Mouse (Mus musculus) MEL (cell line): ENCODE measurements around the gene Sdhaf4.

Experiments
- CHD2 ChIP-seq: IDR thresholded peaks from 2 replicates; pipeline ENCODE4 v1.6.1; 2011; ENCODE audit warnings: low read length, improper control_type of control experiment
- CTCF ChIP-seq, 3 experiments: IDR thresholded peaks in 2 of 3; conservative IDR thresholded peaks in 1 of 3; 2 replicates each; pipeline ENCODE4 v1.5.1; 2011 to 2012; ENCODE audit warnings: low read length in 3 of 3, low read depth in 2 of 3, mild to moderate bottlenecking in 2 of 3, improper control_type of control experiment in 1 of 3, inconsistent platforms in 1 of 3, mixed read lengths in 1 of 3, moderate library complexity in 1 of 3; ENCODE audit not compliant: control insufficient read depth in 1 of 3, insufficient read depth in 1 of 3, poor library complexity in 1 of 3, severe bottlenecking in 1 of 3
- EP300 ChIP-seq, 2 experiments: IDR thresholded peaks; 2 replicates each; pipeline ENCODE4 v1.6.1; 2011; ENCODE audit warnings: improper control_type of control experiment in 2 of 2, low read length in 2 of 2, low read depth in 1 of 2, mild to moderate bottlenecking in 1 of 2
- MEF2A ChIP-seq: IDR thresholded peaks from 2 replicates; pipeline ENCODE4 v1.6.1; 2014; ENCODE audit warnings: low read depth, mild to moderate bottlenecking, inconsistent platforms, low read length, improper control_type of control experiment; ENCODE audit not compliant: poor library complexity, insufficient replicate concordance, severe bottlenecking; ENCODE audit errors: extremely low read depth
- POLR2A ChIP-seq, 2 experiments: IDR thresholded peaks; 2 replicates each; pipeline ENCODE4 v1.6.1; 2011 to 2012; ENCODE audit warnings: low read length in 2 of 2, mild to moderate bottlenecking in 2 of 2, control low read depth in 1 of 2, improper control_type of control experiment in 1 of 2, low read depth in 1 of 2, moderate library complexity in 1 of 2; ENCODE audit not compliant: control insufficient read depth in 1 of 2, insufficient read depth in 1 of 2, poor library complexity in 1 of 2
- RAD21 ChIP-seq: IDR thresholded peaks from 2 replicates; pipeline ENCODE4 v1.6.1; 2011; ENCODE audit warnings: mild to moderate bottlenecking, low read depth, low read length, improper control_type of control experiment
- SMC3 ChIP-seq: IDR thresholded peaks from 2 replicates; pipeline ENCODE4 v1.6.1; 2011; ENCODE audit warnings: low read depth, low read length, improper control_type of control experiment
- USF1 ChIP-seq: IDR thresholded peaks from 2 replicates; pipeline ENCODE4 v1.6.1; 2014; ENCODE audit warnings: low read depth, mild to moderate bottlenecking, inconsistent platforms, low read length, improper control_type of control experiment, moderate library complexity
- USF2 ChIP-seq, 2 experiments: IDR thresholded peaks; 2 replicates each; pipeline ENCODE4 v1.6.1; 2011 to 2012; ENCODE audit warnings: improper control_type of control experiment in 2 of 2, low read length in 2 of 2, borderline replicate concordance in 1 of 2, inconsistent platforms in 1 of 2, low read depth in 1 of 2, mild to moderate bottlenecking in 1 of 2; ENCODE audit not compliant: insufficient read depth in 1 of 2
- ZC3H11A ChIP-seq: IDR thresholded peaks from 2 replicates; pipeline ENCODE4 v1.6.1; 2012; ENCODE audit warnings: low read depth, mild to moderate bottlenecking, inconsistent platforms, low read length, improper control_type of control experiment
- ZKSCAN1 ChIP-seq: IDR thresholded peaks from 2 replicates; pipeline ENCODE4 v1.6.1; 2012; ENCODE audit warnings: low read depth, mild to moderate bottlenecking, inconsistent platforms, low read length, improper control_type of control experiment, moderate library complexity
- ZMIZ1 ChIP-seq: IDR thresholded peaks from 2 replicates; pipeline ENCODE4 v1.6.1; 2012; ENCODE audit warnings: low read depth, mild to moderate bottlenecking, inconsistent platforms, low read length, improper control_type of control experiment, moderate library complexity

- no peak for TF ChIP-seq CTCF (IDR thresholded peaks at IDR 0.05 in 2 of 3, conservative IDR thresholded peaks at IDR 0.05 in 1 of 3; ENCODE audit: control insufficient read depth in 1 of 3, insufficient read depth in 1 of 3, low read depth in 2 of 3, low read length in 3 of 3, poor library complexity in 1 of 3, severe bottlenecking in 1 of 3)
- no peak for TF ChIP-seq RAD21
- no peak for TF ChIP-seq POLR2A (IDR thresholded peaks at IDR 0.05; ENCODE audit: control insufficient read depth in 1 of 2, insufficient read depth in 1 of 2, low read depth in 1 of 2, low read length in 2 of 2, poor library complexity in 1 of 2)
- no peak for TF ChIP-seq MEF2A
- no peak for TF ChIP-seq ZKSCAN1
- TF ChIP-seq USF2 (IDR thresholded peaks at IDR 0.05; ENCODE audit: borderline replicate concordance in 1 of 2, insufficient read depth in 1 of 2, low read depth in 1 of 2, low read length in 2 of 2): no peak
- TF ChIP-seq ZMIZ1: no peak
- TF ChIP-seq SMC3: no peak
- no peak for TF ChIP-seq USF1
- no peak for TF ChIP-seq ZC3H11A
- TF ChIP-seq CHD2: no peak
- TF ChIP-seq EP300 (IDR thresholded peaks at IDR 0.05; ENCODE audit: low read depth in 1 of 2, low read length in 2 of 2): no peak
These were observed 56.4 kb downstream of the Sdhaf4 start for GRCm38 (mm10) chr1:23948778-23949699.
